Mouse (Mus musculus) limb, embryonic 14.5 days (tissue): ENCODE results near the gene Mcrip1. TPM values are rescaled to one million over a fixed set of nuclear protein-coding genes. Genes with fewer than 3 reads are reported as not detected.

ENCODE experiments used
- ATAC-seq: fragments of 200-750 bp; cut with Nextera tagmentation; 2 replicates; pipeline ENCODE4 v1.8.0; 2017; ENCODE audit warnings: low read depth, moderate number of reproducible peaks, moderate TSS enrichment; ENCODE audit not compliant: low FRiP score
- DNase-seq: peaks from one replicate; pipeline ENCODE4 v3.0.0-alpha.2; 2015; ENCODE audit warnings: low spot score
- H3K27ac ChIP-seq: fragments of 300-500 bp; sonication (generic); replicated peaks from 2 replicates; pipeline ENCODE4 v1.5.1; 2014; ENCODE audit warnings: low read depth, mild to moderate bottlenecking, low read length, moderate library complexity, mixed read lengths
- H3K27me3 ChIP-seq: fragments of 300-500 bp; sonication (generic); 2 replicates; pipeline ENCODE4 v1.6.1; 2014; ENCODE audit warnings: low read length, mixed read lengths; ENCODE audit not compliant: control insufficient read depth, insufficient read depth
- H3K36me3 ChIP-seq: fragments of 300-500 bp; sonication (generic); 2 replicates; pipeline ENCODE4 v1.6.1; 2014; ENCODE audit warnings: mild to moderate bottlenecking, low read length, moderate library complexity, mixed read lengths; ENCODE audit not compliant: control insufficient read depth, insufficient read depth
- H3K4me1 ChIP-seq: fragments of 300-500 bp; sonication (generic); 2 replicates; pipeline ENCODE4 v1.6.1; 2014; ENCODE audit warnings: antibody characterized with exemption, low read length, mixed read lengths; ENCODE audit not compliant: control insufficient read depth, insufficient read depth
- H3K4me2 ChIP-seq: fragments of 300-500 bp; sonication (generic); replicated peaks from 2 replicates; pipeline ENCODE4 v1.6.1; 2014; ENCODE audit warnings: low read depth, mild to moderate bottlenecking, low read length, moderate library complexity; ENCODE audit not compliant: severe bottlenecking
- H3K4me3 ChIP-seq: fragments of 300-500 bp; sonication (generic); replicated peaks from 2 replicates; pipeline ENCODE4 v1.5.1; 2014; ENCODE audit warnings: low read length
- H3K9ac ChIP-seq: fragments of 300-500 bp; sonication (generic); 2 replicates; pipeline ENCODE4 v1.6.1; 2014; ENCODE audit warnings: mild to moderate bottlenecking, low read depth, low read length, moderate library complexity; ENCODE audit not compliant: severe bottlenecking
- H3K9me3 ChIP-seq: fragments of 300-500 bp; sonication (generic); 2 replicates; pipeline ENCODE4 v1.6.1; 2016; ENCODE audit warnings: low read length; ENCODE audit not compliant: control insufficient read depth
- POLR2A ChIP-seq: fragments of 200-500 bp; IDR thresholded peaks from 2 replicates; pipeline ENCODE4 v1.8.0; 2012; ENCODE audit warnings: inconsistent platforms, mild to moderate bottlenecking, moderate library complexity, borderline replicate concordance; ENCODE audit not compliant: insufficient read depth, insufficient read length; ENCODE audit errors: extremely low read depth
- WGBS: fragments of 180-500 bp; shearing (Covaris S2); extraction: QIAGEN DNeasy Blood & Tissue Kit; methylation state at CpG from one replicate; pipeline ENCODE4 v1.1.7; 2014; 5-methylcytosine and 5-hydroxymethylcytosine counted together
- polyA plus RNA-seq, 2 experiments: library from polyadenylated mRNA; depleted of rRNA in 1 of 2; stranded (reverse) in 1 of 2; unstranded in 1 of 2; fragments of >200 nt; fragmentation: Nextera tagmentation in 1 of 2; extraction: Ambion mirVana in 1 of 2; gene quantifications; 2 replicates each; pipeline versions ENCODE4 v1.2.1 to v1.2.3; 2012 to 2014

Mcrip1 gene
- polyA plus RNA-seq, 2 experiments: 203 to 271 TPM

DNA sequence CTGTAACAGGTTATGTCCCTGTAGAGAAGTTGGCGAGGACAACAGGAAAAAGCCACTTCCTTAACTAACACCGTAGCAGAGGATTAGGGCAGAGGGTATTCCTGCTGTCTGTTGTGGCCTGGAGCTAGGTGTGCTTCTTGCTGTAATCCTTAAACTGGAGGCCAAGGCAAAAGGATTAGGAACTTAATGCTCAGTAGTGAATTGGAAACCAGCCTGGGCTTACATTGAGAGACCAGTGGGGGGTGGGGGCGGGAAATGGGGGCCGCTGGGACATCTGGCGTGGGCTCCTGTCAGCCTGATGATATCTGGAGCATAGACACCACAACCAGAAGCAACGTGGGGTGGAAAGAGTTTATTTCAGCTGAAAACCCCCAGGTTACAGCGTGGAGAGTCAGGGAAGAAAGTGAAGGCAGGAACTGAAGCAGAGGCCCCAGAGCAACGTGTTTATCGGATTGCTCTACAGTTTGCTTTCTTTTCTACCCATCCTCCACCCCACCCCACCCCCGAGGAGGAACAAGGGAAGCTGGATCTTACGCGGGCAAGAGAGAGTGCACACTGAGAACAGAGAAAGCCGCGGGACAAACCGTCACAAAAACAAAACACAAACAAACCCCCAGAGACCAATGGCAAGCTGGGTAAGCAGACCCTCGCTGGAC is 39.0 kb downstream of the Mcrip1 start:
- Histone ChIP-seq H3K4me1 (no peaks in the 10 kb centered on the region), H3K27me3 (no peaks in the 10 kb centered on the region), H3K36me3 (no peaks in the 10 kb centered on the region), H3K4me2 (peak overlapping the region; percentile 45), H3K27ac (no peak overlapping the region; the same call in 1 of the 2 replicates), H3K9me3 (no peaks in the 10 kb centered on the region), H3K9ac (peak overlapping the region; percentile 55), H3K4me3 (peak overlapping the region; percentile 24)
- DNase-seq: no peak
- no peak for TF ChIP-seq POLR2A
- no peak for ATAC-seq
- 7% methylated on average over 16 of the region's 16 CpGs for WGBS

DNA sequence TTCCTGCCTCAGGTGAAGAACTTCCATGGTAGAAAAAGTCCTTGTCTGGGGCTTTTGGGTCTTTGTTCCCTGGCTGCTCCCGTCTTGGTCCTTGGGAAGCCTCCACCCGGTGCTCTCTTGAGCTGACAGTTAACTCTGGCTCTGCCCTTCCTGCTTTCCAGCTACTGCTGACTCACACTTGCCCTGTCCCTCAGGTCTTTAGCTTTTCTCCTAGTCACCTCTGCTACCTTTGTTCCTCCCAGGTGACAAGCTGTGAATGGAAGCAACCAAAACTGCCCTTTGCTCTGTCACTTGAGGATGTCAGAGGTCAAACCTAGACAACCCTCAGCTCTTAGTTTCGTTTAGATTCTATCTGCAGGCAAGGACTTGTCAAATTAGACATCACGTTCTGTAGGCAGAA is 39.6 kb downstream of the Mcrip1 start:
- Histone ChIP-seq H3K27ac (no peak overlapping the region), H3K4me1 (no peaks in the 10 kb centered on the region), H3K27me3 (no peaks in the 10 kb centered on the region), H3K9ac (no peak overlapping the region; the same call in 1 of the 2 replicates), H3K36me3 (no peaks in the 10 kb centered on the region), H3K9me3 (no peaks in the 10 kb centered on the region), H3K4me3 (no peak overlapping the region), H3K4me2 (no peak overlapping the region)
- DNase-seq: no peak
- no peak for ATAC-seq
- TF ChIP-seq POLR2A: no peak
- WGBS: 46% methylated on average over 4 of the region's 4 CpGs

DNA sequence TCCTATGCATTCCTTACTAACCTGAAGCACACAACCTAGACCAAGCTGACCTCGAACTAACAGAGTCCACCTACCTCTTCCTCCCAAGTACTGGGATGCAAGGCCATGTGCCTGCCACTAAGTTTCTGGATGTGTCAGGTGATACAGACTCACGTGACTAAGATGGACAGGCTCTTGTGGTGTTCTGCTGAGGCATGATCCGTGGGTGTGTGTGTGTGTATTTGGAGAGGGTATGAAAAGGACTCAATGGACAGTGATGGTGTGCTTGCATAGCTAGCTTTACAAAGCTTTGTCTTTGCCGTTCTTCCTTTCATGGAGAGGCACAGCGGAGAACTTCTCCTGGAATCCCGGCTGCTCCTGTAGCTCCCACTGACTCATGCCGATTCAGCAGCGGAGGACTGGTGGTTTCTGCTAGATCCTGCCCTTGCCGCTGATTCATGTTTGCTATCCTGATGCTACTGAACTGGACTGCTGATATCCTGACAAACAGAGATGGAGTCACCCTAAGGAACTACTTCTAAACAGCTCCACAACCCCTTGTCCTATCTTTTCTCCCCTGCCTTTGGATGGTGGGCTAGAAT is 41.1 kb downstream of the Mcrip1 start:
- DNase-seq: no peak
- no peaks in the 10 kb centered on the region for H3K27me3 ChIP-seq

DNA sequence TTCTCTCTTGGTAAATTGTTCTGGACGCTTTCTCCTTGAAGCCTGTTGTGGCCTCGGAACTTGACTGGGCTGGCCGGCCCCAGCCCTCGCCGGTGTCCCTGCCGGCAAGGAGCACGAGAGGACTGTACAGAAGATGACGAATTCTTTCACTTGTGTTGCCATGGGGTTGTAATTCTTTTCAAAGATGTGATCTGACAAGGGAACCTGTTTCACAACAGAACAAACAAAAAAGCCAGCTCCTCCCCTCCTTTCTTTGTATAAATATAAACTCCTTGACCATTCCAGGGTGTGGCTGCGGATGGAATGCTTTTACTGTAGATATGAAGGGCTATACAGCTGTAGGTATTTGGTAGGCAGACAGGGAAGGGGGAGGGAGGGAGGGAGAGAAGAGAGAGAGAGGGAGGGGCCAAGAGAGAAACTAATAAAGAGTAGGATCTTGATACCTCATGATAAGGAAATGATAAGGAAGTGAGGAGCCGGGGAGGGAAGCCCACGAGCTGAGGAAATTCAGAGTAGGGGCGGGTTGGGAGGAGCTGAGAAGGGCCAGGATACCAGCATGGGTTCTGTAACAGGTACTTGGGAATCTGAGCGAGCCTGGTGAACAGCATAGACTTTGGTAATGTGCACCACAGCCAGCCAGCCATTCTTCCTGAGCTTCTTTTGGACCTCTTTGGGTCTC is 41.8 kb downstream of the Mcrip1 start:
- Histone ChIP-seq H3K4me3 (no peak overlapping the region), H3K4me1 (no peaks in the 10 kb centered on the region), H3K27ac (no peak overlapping the region), H3K4me2 (no peak overlapping the region), H3K9me3 (no peaks in the 10 kb centered on the region), H3K36me3 (no peaks in the 10 kb centered on the region), H3K9ac (no peak overlapping the region), H3K27me3 (no peaks in the 10 kb centered on the region)
- 78% methylated on average over 12 of the region's 13 CpGs for WGBS
- TF ChIP-seq POLR2A: no peak
- ATAC-seq (no peak), DNase-seq (no peak)

More for the DNA sequence above, 41.1 kb downstream of the Mcrip1 start:
- H3K4me3 ChIP-seq: no peak overlapping the region
- no peaks in the 10 kb centered on the region for H3K36me3 ChIP-seq
- 88% methylated on average over 9 of the region's 9 CpGs for WGBS
- H3K9ac ChIP-seq: no peak overlapping the region
- no peaks in the 10 kb centered on the region for H3K4me1 ChIP-seq
- no peak for TF ChIP-seq POLR2A
- no peak overlapping the region for H3K27ac ChIP-seq
- H3K4me2 ChIP-seq: no peak overlapping the region
- no peak for ATAC-seq
- H3K9me3 ChIP-seq: no peaks in the 10 kb centered on the region

DNA sequence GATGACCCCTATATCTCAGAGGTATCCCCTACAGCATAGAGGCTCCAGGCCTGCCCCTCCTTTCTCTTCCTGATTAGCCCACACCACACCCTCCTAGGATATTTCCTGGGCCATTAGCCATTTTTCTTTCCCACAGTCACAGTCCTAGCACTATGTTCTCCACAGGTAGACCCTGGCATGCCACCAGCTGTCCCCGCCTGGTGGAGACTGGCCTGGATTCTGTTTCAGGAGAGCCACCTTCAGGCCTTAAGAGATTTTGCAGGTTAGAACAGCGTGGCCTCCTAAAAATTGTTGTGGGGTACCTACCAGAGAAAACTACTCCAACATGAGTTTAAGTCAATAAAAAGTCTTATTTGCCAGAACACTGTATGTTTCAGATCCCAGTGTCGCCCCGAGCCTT is 42.6 kb downstream of the Mcrip1 start:
- Histone ChIP-seq H3K9me3 (no peaks in the 10 kb centered on the region), H3K4me3 (no peak overlapping the region), H3K27ac (no peak overlapping the region), H3K4me2 (no peak overlapping the region), H3K36me3 (no peaks in the 10 kb centered on the region), H3K9ac (no peak overlapping the region), H3K4me1 (no peaks in the 10 kb centered on the region), H3K27me3 (no peaks in the 10 kb centered on the region)
- DNase-seq (no peak), ATAC-seq (no peak)
- no peak for TF ChIP-seq POLR2A
- WGBS: 62% methylated on average over 4 of the region's 4 CpGs
